Mouse (Mus musculus): ENCODE measurements around the gene Akap13.

DNA sequence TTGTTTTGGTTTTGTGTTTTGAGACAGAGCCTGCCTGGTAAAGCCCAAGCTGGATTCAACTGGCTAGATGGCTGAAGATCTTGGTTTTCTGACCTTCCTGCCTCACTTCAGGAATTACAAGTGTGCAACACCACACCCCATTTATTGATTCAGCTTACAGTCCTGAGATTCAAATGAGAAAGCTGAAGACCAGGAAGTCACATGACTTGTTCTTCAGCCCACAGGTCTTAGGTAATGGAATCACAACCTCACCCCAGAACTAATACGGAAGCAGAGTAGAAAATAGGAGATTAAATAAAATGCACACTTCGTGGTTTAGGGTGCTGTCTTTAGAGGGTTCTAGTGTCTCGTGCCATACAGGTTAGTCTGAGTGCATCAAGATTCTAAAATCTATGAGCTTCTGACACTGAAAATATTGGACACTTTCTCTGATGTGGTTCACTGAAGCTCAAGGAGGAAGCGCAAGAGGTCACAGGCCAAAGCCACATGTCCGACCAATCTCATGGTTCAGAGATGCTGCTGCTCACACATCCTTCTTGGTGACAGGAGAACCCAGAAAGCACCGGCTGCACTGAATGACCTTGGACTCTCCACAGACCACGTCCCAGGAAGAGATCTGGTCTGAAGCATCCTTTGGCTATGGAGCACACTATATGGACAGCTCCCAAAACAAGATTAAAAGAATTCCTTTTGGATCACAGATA lies 39.3 kb upstream of the Akap13 start:
- TF ChIP-seq POLR2A (IDR thresholded peaks at IDR 0.05; ENCODE audit: borderline replicate concordance, extremely low read depth, low read depth, low read length) (no peak), CTCF (IDR thresholded peaks at IDR 0.05; ENCODE audit: insufficient read depth, low read length) (no peak)
